23 mouse cellular contexts compared by ENCODE assay signal in the genomic region with DNA sequence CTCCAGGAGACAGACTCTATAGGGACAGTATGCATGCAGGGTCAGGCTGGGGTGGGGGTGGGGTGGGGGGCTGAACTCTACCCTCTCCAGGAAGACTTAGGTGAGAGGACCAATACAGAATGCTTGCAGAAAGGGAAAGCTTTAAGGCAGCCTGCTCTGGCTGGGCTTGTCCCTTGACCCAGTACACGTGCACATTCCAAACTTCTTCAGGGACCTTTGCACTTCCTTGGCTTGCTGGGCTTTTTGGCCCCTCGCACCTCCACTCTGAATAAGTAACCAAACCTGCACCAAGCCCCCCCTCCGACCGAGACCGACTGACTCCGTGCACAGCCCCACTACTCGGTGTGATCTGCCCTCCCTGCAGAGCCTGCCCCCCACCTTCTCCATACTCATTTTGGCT.
DNase-seq lines count a peak whose midpoint lies in the region; ATAC-seq lines count a peak whose summit lies in the region.
"Had no signal": no experiment of that assay in that cellular context is flagged by ENCODE, and none has a peak within 500 bp of the region (broad histone marks: within the 10 kb centered on the region; RNA-seq: fewer than 3 reads in every experiment).

No protein-coding gene starts in this region.

- no peak for DNase-seq in heart, postnatal 10 days
- DNase-seq in cerebellum, adult 9-11 months = no peak
- DNase-seq in frontal cortex, postnatal 10 days (ENCODE audit: low spot score in 2 of 2) = no peak
- DNase-seq: adrenal gland, postnatal 10 days; cerebellum, postnatal 10 days; gastrocnemius, postnatal 25 days; layer of hippocampus, adult 9-11 months; lung, embryonic 14.5 days; right cerebral cortex, postnatal 25 days; thymus, postnatal 25 days had no signal

- intact Hi-C loops in heart, postnatal 10 days (cut with DNase I) = no loop called here

- no peak for ATAC-seq in heart, embryonic 13.5 days (ENCODE audit: extremely low read depth, insufficient number of reproducible peaks, low FRiP score, low TSS enrichment)
- peak; percentile 73 for ATAC-seq in intestine, embryonic 15.5 days
- ATAC-seq in kidney, embryonic 15.5 days (replicated peaks; ENCODE audit: low FRiP score) = peak; percentile 67
- peak; percentile 28; the same call in 1 of the 2 replicates for ATAC-seq in stomach, embryonic 14.5 days (ENCODE audit: insufficient number of reproducible peaks, insufficient read depth, low FRiP score, low read depth)
- no peak for ATAC-seq in CD4-positive, CD25-positive, alpha-beta regulatory T cell, adult 4 months
- ATAC-seq: forebrain, embryonic 15.5 days; liver, embryonic 12.5 days had no signal

- H3K4me3 ChIP-seq in heart, embryonic 13.5 days = no peak overlapping the region
- no peak overlapping the region for H3K4me3 ChIP-seq in intestine, embryonic 15.5 days (replicated peaks)
- H3K4me3 ChIP-seq in kidney, embryonic 15.5 days (replicated peaks) = no peak overlapping the region
- H3K4me3 ChIP-seq in stomach, embryonic 14.5 days (ENCODE audit: low read depth, low read length) = no peak overlapping the region
- H3K4me3 ChIP-seq: embryonic facial prominence, embryonic 13.5 days; forebrain, embryonic 15.5 days; hindbrain, embryonic 10.5 days; limb, embryonic 12.5 days; liver, embryonic 12.5 days; midbrain, embryonic 10.5 days; stomach, embryonic 15.5 days had no signal

- WGBS in heart, embryonic 13.5 days = 34% methylated on average over 7 of the region's 7 CpGs
- WGBS in intestine, embryonic 15.5 days = 53% methylated on average over 7 of the region's 7 CpGs
- 47% methylated on average over 7 of the region's 7 CpGs for WGBS in kidney, embryonic 15.5 days
- WGBS in stomach, embryonic 14.5 days = 52% methylated on average over 7 of the region's 7 CpGs

- no peak overlapping the region for H3K4me2 ChIP-seq in heart, embryonic 13.5 days
- no peak overlapping the region for H3K4me2 ChIP-seq in intestine, embryonic 15.5 days (replicated peaks)
- H3K4me2 ChIP-seq in kidney, embryonic 15.5 days = no peak overlapping the region
- H3K4me2 ChIP-seq in stomach, embryonic 14.5 days (replicated peaks; ENCODE audit: low read depth, low read length) = no peak overlapping the region
- H3K4me2 ChIP-seq: embryonic facial prominence, embryonic 13.5 days; forebrain, embryonic 15.5 days; limb, embryonic 12.5 days; liver, embryonic 12.5 days; lung, embryonic 14.5 days; stomach, embryonic 15.5 days had no signal

- H3K27ac ChIP-seq in heart, embryonic 13.5 days (replicated peaks) = no peak overlapping the region
- no peak overlapping the region for H3K27ac ChIP-seq in intestine, embryonic 15.5 days
- H3K27ac ChIP-seq in kidney, embryonic 15.5 days = no peak overlapping the region
- no peak overlapping the region for H3K27ac ChIP-seq in stomach, embryonic 14.5 days (ENCODE audit: low read length)
- H3K27ac ChIP-seq: embryonic facial prominence, embryonic 13.5 days; forebrain, embryonic 15.5 days; hindbrain, embryonic 10.5 days; limb, embryonic 12.5 days; liver, embryonic 12.5 days; macrophage; midbrain, embryonic 10.5 days; stomach, embryonic 15.5 days had no signal

- no peaks in the 10 kb centered on the region for H3K36me3 ChIP-seq in heart, embryonic 13.5 days
- no peaks in the 10 kb centered on the region for H3K36me3 ChIP-seq in intestine, embryonic 15.5 days
- H3K36me3 ChIP-seq in kidney, embryonic 15.5 days = no peaks in the 10 kb centered on the region
- no peaks in the 10 kb centered on the region for H3K36me3 ChIP-seq in stomach, embryonic 14.5 days (ENCODE audit: control insufficient read depth, insufficient read depth, low read length)
- H3K36me3 ChIP-seq: embryonic facial prominence, embryonic 13.5 days; forebrain, embryonic 15.5 days; limb, embryonic 12.5 days; liver, embryonic 12.5 days; stomach, embryonic 15.5 days had no signal

- H3K9me3 ChIP-seq in heart, embryonic 13.5 days = no peaks in the 10 kb centered on the region
- H3K9me3 ChIP-seq in intestine, embryonic 15.5 days = no peaks in the 10 kb centered on the region
- no peaks in the 10 kb centered on the region for H3K9me3 ChIP-seq in kidney, embryonic 15.5 days (replicated peaks)
- H3K9me3 ChIP-seq in stomach, embryonic 14.5 days (ENCODE audit: control insufficient read depth, low read depth, low read length) = no peaks in the 10 kb centered on the region
- H3K9me3 ChIP-seq: embryonic facial prominence, embryonic 13.5 days; forebrain, embryonic 15.5 days; hindbrain, embryonic 10.5 days; limb, embryonic 12.5 days; liver, embryonic 12.5 days; midbrain, embryonic 10.5 days; stomach, embryonic 15.5 days had no signal

- peaks cover 35% of the 10 kb centered on the region for H3K4me1 ChIP-seq in heart, embryonic 13.5 days
- H3K4me1 ChIP-seq in intestine, embryonic 15.5 days (replicated peaks) = peaks cover 11% of the 10 kb centered on the region; the same call in 1 of the 2 replicates
- no peaks in the 10 kb centered on the region for H3K4me1 ChIP-seq in kidney, embryonic 15.5 days
- H3K4me1 ChIP-seq in stomach, embryonic 14.5 days (ENCODE audit: control insufficient read depth, insufficient read depth, low read length) = 0 out of 2 replicates have a peak, but pooled peaks cover 3% of the 10 kb centered on the region

- H3K9ac ChIP-seq in heart, embryonic 13.5 days = 0 out of 2 replicates have a peak overlapping the region, but pooled peaks have one; percentile 9
- no peak overlapping the region for H3K9ac ChIP-seq in intestine, embryonic 15.5 days
- H3K9ac ChIP-seq in kidney, embryonic 15.5 days = no peak overlapping the region
- H3K9ac ChIP-seq in stomach, embryonic 14.5 days (replicated peaks; ENCODE audit: low read depth, low read length) = no peak overlapping the region
- H3K9ac ChIP-seq: embryonic facial prominence, embryonic 13.5 days; forebrain, embryonic 15.5 days; limb, embryonic 12.5 days; liver, embryonic 12.5 days; lung, embryonic 14.5 days; stomach, embryonic 15.5 days had no signal

- no peaks in the 10 kb centered on the region for H3K27me3 ChIP-seq in heart, embryonic 13.5 days (replicated peaks)
- H3K27me3 ChIP-seq in intestine, embryonic 15.5 days (replicated peaks) = no peaks in the 10 kb centered on the region
- H3K27me3 ChIP-seq in kidney, embryonic 15.5 days = peaks cover 4% of the 10 kb centered on the region; the same call in 1 of the 2 replicates
- H3K27me3 ChIP-seq in stomach, embryonic 14.5 days (ENCODE audit: control insufficient read depth, insufficient read depth, low read length) = no peaks in the 10 kb centered on the region
- H3K27me3 ChIP-seq: embryonic facial prominence, embryonic 13.5 days; forebrain, embryonic 15.5 days; limb, embryonic 12.5 days; liver, embryonic 12.5 days; stomach, embryonic 15.5 days had no signal

Comparison
In these comparisons a context has a peak if more than half of its experiments do, and no peak if none do; other contexts are left out.
1. ATAC-seq: peak in intestine, embryonic 15.5 days (single experiment), kidney, embryonic 15.5 days (single experiment) and stomach, embryonic 14.5 days (single experiment); none in heart, embryonic 13.5 days (single experiment) and CD4-positive, CD25-positive, alpha-beta regulatory T cell, adult 4 months (single experiment).